Mouse (Mus musculus) subcutaneous adipose tissue, adult 2 months (tissue): Measurements from ENCODE around the gene Tbl3. TPM values are rescaled to one million over a fixed set of nuclear protein-coding genes. Genes with fewer than 3 reads are reported as not detected.

Source experiments
- polyA plus RNA-seq: library from polyadenylated mRNA; depleted of rRNA; stranded (reverse); fragments of >200 nt; gene quantifications from 2 replicates; pipeline ENCODE4 v1.2.3, GENCODE M21; 2012; ENCODE audit warnings: low replicate concordance; rRNA removed

Gene Tbl3
- 62.3 and 93.0 TPM in 2 replicates for polyA plus RNA-seq

GRCm38 (mm10) chr17:24706982-24707800 lies at the start of gene Tbl3:
TSS of gene Tbl3 (minus strand) at chr17:24707660.

GRCm38 (mm10) chr17:24752415-24753394 lies 45.2 kb upstream of the Tbl3 start, which contains the start of gene Hs3st6:
TSS of gene Hs3st6 (plus strand) at chr17:24752988.

DNA sequence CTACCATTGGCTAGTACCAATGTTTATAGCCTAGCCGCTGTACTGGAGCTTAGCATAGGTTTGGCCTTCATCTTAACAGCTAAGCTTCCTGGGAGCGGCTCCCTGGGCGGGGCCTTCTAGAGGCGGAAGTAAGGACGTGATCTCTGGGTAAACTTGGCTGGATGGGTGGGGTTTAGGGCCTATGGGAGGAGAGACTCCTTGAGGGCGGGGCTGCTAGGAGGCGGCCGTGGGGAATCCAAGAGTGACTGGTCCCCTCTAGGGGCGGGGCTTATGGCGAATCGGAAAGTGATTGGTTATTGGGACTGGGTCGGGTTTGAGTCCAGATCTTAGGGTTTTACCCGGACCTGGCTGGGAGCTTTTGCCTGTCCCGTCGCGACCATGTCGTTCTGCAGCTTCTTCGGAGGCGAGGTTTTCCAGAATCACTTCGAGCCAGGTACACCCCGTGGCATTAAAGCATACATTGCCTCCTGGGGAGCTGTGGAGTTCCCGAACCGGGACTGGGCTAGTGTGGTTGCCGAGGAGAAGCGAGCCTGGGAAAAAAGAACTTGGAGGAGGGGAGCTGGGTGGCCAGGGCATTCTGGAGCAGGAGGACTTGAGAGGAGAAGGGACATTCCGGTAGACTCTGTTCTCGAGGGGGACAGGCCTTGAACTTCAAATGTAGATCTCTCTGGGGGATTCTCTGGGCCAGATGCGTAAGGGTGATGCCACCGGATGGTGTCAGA lies 29.0 kb upstream of the Tbl3 start, which contains the start of gene Msrb1:
TSS of gene Msrb1 (plus strand) at position 313 of the 722 bp plus-strand sequence.

DNA sequence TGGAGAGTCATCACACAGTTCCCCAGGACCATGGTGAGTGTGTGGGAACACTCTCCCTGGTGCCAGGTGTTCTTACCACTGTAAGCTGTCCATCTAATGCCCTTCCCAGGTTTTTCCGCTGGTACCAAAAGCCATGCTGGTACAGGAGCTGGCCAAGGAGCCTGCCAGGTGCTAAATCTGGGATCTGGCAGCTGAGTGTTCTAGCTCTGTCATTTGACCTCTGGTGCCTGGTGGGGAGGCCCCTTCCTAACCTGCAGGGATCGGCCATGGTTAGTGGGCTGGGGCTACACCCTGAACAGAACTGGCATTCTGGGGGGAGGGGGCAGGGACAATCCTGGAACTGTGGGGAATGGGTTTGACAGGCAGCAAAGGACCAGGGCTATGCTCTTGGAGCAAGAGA lies 20.2 kb upstream of the Tbl3 start, which contains the start of gene Rpl3l:
TSS of gene Rpl3l (plus strand) at position 203 of the 400 bp plus-strand sequence.

GRCm38 (mm10) chr17:24724184-24724583 lies 16.7 kb upstream of the Tbl3 start, which contains the start of gene Ndufb10:
TSS of gene Ndufb10 (minus strand) at chr17:24724478.

DNA sequence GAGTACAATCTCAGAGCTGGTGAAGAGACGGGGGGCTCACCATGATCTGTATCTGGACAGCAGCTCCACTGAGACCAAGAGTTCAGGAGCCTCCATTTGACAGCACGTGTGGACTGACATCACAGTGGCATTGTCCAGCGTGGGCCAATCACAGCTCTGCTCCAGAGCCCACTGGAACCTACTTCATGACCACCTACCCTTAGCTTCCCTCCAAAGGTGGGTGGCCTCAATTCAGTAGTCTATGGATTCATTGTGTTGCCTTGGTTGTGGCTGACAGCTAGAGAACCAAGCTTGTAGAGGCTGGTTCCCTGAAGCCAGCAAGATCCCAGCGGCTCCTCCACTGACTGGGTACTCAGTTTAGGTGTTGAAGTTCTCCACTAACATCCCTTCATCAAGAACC lies 10.5 kb upstream of the Tbl3 start, which contains the start of the genes Rnf151 and Rps2:
TSS of gene Rnf151 (minus strand) at position 121 of the 400 bp plus-strand sequence.
TSS of gene Rps2 (plus strand) at position 174 of the 400 bp plus-strand sequence.

DNA sequence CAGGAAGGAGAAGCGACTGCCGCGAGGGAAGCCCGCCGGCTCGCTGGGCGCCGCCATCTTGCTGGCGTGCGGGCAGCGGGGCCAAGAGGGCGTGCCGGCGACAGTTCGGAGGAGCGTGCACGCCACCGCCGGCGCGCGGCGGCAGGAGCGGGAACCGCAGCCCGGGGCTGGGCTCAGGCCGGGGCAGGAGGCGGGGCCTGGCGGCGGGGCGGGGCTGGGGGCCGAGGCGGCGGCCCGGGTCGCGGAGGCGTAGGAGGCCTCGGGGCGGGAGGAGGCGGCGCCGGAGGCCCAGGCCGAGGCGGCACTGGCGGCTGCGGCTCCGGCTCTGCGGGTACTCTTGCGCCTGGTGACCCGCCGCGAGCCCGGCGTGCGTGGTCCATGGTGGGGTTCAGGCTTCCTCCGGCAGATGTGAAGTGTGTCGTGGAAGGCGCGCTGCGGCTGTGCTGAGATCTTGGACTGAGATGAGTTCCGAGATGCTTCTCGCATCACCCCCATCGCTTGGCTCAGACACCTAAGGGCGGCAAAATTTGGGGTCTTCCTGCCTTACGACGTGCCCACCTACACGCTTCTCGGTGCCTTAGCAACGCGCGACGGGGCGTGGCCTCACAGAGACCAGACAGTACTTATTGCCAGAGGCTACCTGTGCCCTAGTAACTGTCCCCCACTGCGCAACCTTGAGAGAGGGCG lies 11.3 kb downstream of the Tbl3 start, which contains the start of the genes Gfer and Noxo1:
TSS of gene Gfer (minus strand) at position 146 of the 687 bp plus-strand sequence.
TSS of gene Noxo1 (plus strand) at position 224 of the 687 bp plus-strand sequence.

DNA sequence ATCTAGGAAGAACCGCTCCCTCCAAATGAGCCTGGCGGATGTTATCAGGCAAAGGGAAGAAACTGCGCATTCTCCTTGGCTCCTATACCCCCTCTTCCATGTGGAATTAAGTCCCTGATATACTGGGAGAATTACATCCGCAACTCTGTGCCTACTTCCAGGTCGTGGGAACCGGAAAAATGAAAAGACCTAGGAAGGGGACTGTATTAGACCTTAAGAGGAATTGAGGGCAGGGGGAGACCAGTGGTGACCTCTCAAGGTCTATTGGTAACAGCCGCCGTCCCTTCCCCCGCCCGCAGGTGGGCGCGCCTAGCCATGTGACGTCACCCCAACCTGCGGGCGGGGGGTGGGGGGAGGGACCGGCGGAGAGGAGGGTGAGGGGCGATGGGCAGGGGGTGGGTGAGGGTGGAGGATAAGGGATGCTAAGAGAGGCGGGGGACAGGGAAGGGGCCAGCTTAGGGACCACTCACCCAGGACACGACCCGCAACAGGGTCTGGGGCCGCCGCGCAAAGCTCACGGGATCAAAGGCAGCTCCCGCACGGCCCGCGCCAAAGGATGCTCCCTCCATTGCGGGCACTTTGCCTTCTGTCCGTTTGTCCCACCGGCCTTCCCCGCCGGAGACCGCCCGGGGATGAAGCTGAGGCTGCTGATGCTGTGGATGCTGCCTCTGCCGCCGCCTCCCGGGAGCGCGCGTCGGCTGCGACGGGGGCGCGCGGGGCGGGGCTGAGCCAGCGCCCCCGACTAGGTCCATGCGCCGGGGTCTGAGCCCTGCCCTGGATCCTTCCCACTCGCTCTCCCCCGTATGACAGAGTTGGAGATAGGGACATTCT lies 18.0 kb downstream of the Tbl3 start, which contains the start of gene Syngr3:
TSS of gene Syngr3 (minus strand) at position 705 of the 831 bp plus-strand sequence.

GRCm38 (mm10) chr17:24669545-24670245 lies 37.8 kb downstream of the Tbl3 start, which contains the start of gene Zfp598:
TSS of gene Zfp598 (plus strand) at chr17:24669687.

DNA sequence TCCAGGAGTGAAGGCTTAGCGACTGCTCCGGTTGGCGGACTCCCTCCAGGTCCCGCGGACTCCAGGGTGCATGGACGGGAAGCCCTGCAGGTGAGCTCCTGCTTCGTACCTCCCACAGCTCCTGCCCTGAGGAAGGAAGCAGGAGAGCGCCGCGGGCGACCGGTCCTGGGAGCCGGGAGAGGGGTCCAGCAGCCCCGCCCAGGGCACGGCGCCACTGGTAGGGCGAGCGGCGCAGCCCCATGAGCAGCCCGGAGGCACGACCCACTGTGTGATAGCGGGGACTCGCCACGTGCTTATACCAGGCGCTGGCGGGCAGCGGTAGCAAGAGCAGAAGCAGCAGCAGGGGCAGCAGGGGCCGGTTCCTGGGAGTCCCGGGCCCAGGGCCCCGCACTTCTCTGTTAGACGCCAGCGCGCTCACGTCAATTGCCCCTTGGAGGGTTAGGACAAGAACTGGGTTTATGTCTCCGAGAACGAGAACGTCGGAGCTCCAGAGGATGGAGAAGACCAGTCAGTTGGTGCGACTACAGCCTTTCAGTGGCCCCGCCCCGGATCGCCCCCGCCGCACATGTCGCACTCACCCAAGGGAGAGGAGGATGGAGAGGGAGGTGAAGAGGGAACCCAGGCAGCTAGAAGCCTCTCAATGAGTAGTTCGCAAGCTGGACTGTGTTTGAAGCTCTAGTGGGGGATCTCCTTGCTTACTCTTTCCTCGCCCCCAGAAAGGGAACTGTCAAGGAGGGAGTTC lies 49.3 kb downstream of the Tbl3 start, which contains the start of gene Npw:
TSS of gene Npw (minus strand) at position 441 of the 742 bp plus-strand sequence.

GRCm38 (mm10) chr17:24650070-24650616 lies 57.3 kb downstream of the Tbl3 start, which contains the start of gene Slc9a3r2:
TSS of gene Slc9a3r2 (minus strand) at chr17:24650327.

Other genes starting within 250 kb of the Tbl3 start
- 74.7 and 92.1 TPM in 2 replicates for gene E4f1, start 237.3 kb downstream of the Tbl3 start, polyA plus RNA-seq
- gene Pgp, start 237.3 kb downstream of the Tbl3 start, polyA plus RNA-seq, result 39.2 and 51.2 TPM in 2 replicates
- gene Bricd5, start 233.8 kb downstream of the Tbl3 start, polyA plus RNA-seq, result 0.13 and 0.39 TPM in 2 replicates
- 38.1 and 67.3 TPM in 2 replicates for gene Mlst8, start 228.6 kb downstream of the Tbl3 start, polyA plus RNA-seq
- 0.37 and 3.5 TPM in 2 replicates for gene Caskin1, start 219.1 kb downstream of the Tbl3 start, polyA plus RNA-seq
- 182 and 282 TPM in 2 replicates for gene Traf7, start 179.7 kb downstream of the Tbl3 start, polyA plus RNA-seq
- 0.34 and 0.81 TPM in 2 replicates for gene Rab26, start 173.4 kb downstream of the Tbl3 start, polyA plus RNA-seq
- 82.6 and 139 TPM in 2 replicates for gene Pkd1, start 157.8 kb downstream of the Tbl3 start, polyA plus RNA-seq
- 180 and 186 TPM in 2 replicates for gene Tsc2, start 75.0 kb downstream of the Tbl3 start, polyA plus RNA-seq
- gene Nthl1, start 75.0 kb downstream of the Tbl3 start, polyA plus RNA-seq, result 21.7 and 22.7 TPM in 2 replicates
- 159 and 182 TPM in 2 replicates for gene Slc9a3r2, start 57.3 kb downstream of the Tbl3 start, polyA plus RNA-seq
- 0.75 and 0.93 TPM in 2 replicates for gene Npw, start 49.2 kb downstream of the Tbl3 start, polyA plus RNA-seq
- gene Zfp598, start 38.0 kb downstream of the Tbl3 start, polyA plus RNA-seq, result 59.9 and 96.8 TPM in 2 replicates
- gene Syngr3, start 17.7 kb downstream of the Tbl3 start, polyA plus RNA-seq, result 0.24 and 0.55 TPM in 2 replicates
- gene Gfer, start 11.5 kb downstream of the Tbl3 start, polyA plus RNA-seq, result 32.2 and 33.0 TPM in 2 replicates
- gene Noxo1, start 11.4 kb downstream of the Tbl3 start, polyA plus RNA-seq, result 7.8 and 11.2 TPM in 2 replicates
- gene Rnf151, start 10.4 kb upstream of the Tbl3 start, polyA plus RNA-seq, result 0.13 and 0.19 TPM in 2 replicates
- gene Rps2, start 10.5 kb upstream of the Tbl3 start, polyA plus RNA-seq, result 1,499 and 4,382 TPM in 2 replicates
- gene Ndufb10, start 16.8 kb upstream of the Tbl3 start, polyA plus RNA-seq, result 368 and 449 TPM in 2 replicates
- 0.15 and 0.24 TPM in 2 replicates for gene Rpl3l, start 20.2 kb upstream of the Tbl3 start, polyA plus RNA-seq
- gene Msrb1, start 29.0 kb upstream of the Tbl3 start, polyA plus RNA-seq, result 104 and 170 TPM in 2 replicates
- gene Hs3st6, start 45.3 kb upstream of the Tbl3 start, polyA plus RNA-seq, result 0.80 and 5.6 TPM in 2 replicates
- gene Meiob, start 96.6 kb upstream of the Tbl3 start, polyA plus RNA-seq, result 0.10 TPM in 1 of 2 replicates, not detected in the other
- gene Hagh, start 132.5 kb upstream of the Tbl3 start, polyA plus RNA-seq, result 97.3 and 196 TPM in 2 replicates
- gene Fahd1, start 142.7 kb upstream of the Tbl3 start, polyA plus RNA-seq, result 10.9 and 14.8 TPM in 2 replicates
- gene Igfals, start 158.3 kb upstream of the Tbl3 start, polyA plus RNA-seq, result 50.0 and 143 TPM in 2 replicates
- gene Nubp2, start 178.7 kb upstream of the Tbl3 start, polyA plus RNA-seq, result 32.7 and 38.4 TPM in 2 replicates
- gene Spsb3, start 179.0 kb upstream of the Tbl3 start, polyA plus RNA-seq, result 53.0 and 84.0 TPM in 2 replicates
- gene Eme2, start 187.4 kb upstream of the Tbl3 start, polyA plus RNA-seq, result 30.9 and 44.6 TPM in 2 replicates
- 141 and 210 TPM in 2 replicates for gene Mrps34, start 187.5 kb upstream of the Tbl3 start, polyA plus RNA-seq
- gene Nme3, start 188.8 kb upstream of the Tbl3 start, polyA plus RNA-seq, result 39.5 and 77.7 TPM in 2 replicates
- gene Mapk8ip3, start 229.3 kb upstream of the Tbl3 start, polyA plus RNA-seq, result 103 and 150 TPM in 2 replicates